Mouse (Mus musculus): Measurements from ENCODE around the gene Auh.

DNA sequence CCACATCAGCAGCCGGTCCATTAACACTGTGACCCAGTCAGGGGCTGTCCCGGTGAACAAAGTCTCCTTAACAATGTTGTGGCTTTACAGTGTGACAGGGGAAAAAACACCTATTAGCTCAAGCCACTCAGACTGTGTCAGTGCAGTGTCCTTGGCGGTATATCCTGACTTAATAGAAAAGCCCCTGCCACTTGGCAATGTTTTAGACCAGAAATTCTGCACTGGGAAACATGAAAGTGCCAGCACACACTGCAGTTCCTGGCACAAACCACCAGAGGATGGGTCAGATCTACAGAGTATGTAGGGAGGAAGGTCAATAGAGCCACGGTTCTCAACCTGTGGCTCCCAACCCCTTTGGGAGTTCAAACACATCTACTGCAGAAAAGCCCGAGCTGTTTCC lies 138.6 kb downstream of the Auh start:
- TF ChIP-seq E2F4 (IDR thresholded peaks at IDR 0.05; ENCODE audit: borderline replicate concordance, low read depth, low read length) (no peak), EP300 (IDR thresholded peaks at IDR 0.05; ENCODE audit: low read depth in 1 of 2, low read length in 2 of 2) (no peak), POLR2A (IDR thresholded peaks at IDR 0.05; ENCODE audit: control insufficient read depth in 1 of 2, insufficient read depth in 1 of 2, low read depth in 1 of 2, low read length in 2 of 2, poor library complexity in 1 of 2) (no peak), CHD1 (IDR thresholded peaks at IDR 0.05; ENCODE audit: low read depth, low read length) (no peak), CTCF (IDR thresholded peaks at IDR 0.05 in 2 of 3, conservative IDR thresholded peaks at IDR 0.05 in 1 of 3; ENCODE audit: control insufficient read depth in 1 of 3, insufficient read depth in 1 of 3, low read depth in 2 of 3, low read length in 3 of 3, poor library complexity in 1 of 3, severe bottlenecking in 1 of 3) (no peak)
